Mouse (Mus musculus): ENCODE measurements around the gene Vmn2r51.
"Not testable (repeated sequence)": the region's sequence is repeated elsewhere in the genome, so short reads cannot be mapped to it uniquely, and the experiment has no call there.

The Vmn2r51 gene

DNA sequence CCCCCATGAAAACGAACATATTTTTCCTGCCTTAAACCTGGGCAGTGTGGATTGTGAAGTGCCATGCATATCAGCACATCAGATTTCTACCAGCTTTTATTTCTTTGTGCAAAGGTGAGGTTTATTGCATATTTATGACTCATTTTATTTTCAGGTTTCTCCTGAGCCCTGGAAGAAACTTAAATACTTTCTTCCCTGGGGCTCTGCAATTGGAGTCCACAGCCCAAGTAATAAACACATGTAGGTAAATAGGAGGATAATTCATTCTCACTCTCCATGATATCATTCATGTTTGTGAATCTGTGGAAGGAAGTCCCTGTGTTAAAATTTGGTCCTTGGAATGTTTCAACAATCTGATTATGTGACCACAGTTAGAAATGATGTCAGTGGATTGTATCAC, at the start of gene Vmn2r51:
TSS of gene Vmn2r51 (minus strand) at position 101 of the 400 bp plus-strand sequence.
- not testable (repeated sequence) for DNase-seq

DNA sequence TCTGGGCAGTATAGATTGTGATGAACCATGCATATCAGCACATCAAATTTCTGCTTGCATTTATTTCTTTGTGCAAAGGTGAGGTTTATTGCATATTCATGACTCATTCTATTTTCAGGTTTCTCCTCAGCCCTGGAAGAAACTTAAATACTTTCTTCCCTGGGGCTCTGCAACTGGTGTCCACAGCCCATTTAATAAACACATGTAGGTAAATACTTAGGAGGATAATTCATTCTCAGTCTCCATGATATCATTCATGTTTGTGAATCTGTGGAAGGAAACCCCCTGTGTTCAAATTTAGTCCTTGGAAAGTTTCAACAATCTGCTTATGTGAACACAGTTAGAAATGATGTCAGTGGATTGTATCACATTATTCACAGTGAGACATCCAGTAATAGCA, 52.3 kb downstream of the Vmn2r51 start, which contains the start of gene Vmn2r50:
TSS of gene Vmn2r50 (minus strand) at position 101 of the 400 bp plus-strand sequence.
- not testable (repeated sequence) for DNase-seq

Data from embryo, embryonic 11 days (tissue).